Mouse (Mus musculus) intestine, embryonic 14.5 days (tissue): ENCODE data around the gene Tspyl1. TPM values are rescaled to one million over a fixed set of nuclear protein-coding genes. Genes with fewer than 3 reads are reported as not detected.
A peak's percentile ranks its signal among the peaks of the same experiment; 100 is the strongest.

Experiments
- ATAC-seq: fragments of 200-750 bp; cut with Nextera tagmentation; replicated peaks from 2 replicates; pipeline ENCODE4 v1.8.0; 2017; ENCODE audit warnings: low read depth, moderate number of reproducible peaks, moderate TSS enrichment, moderate library complexity; ENCODE audit not compliant: low FRiP score, low TSS enrichment
- DNase-seq: peaks from one replicate; pipeline ENCODE4 v3.0.0-alpha.2; 2018; ENCODE audit warnings: low spot score
- H3K27ac ChIP-seq: fragments of 300-500 bp; sonication (generic); 2 replicates; pipeline ENCODE4 v1.5.1; 2014; ENCODE audit warnings: low read depth, mild to moderate bottlenecking, control low read depth
- H3K27me3 ChIP-seq: fragments of 300-500 bp; sonication (generic); replicated peaks from 2 replicates; pipeline ENCODE4 v1.6.1; 2014; ENCODE audit warnings: low read length, control low read depth; ENCODE audit not compliant: control insufficient read depth, insufficient read depth
- H3K36me3 ChIP-seq: fragments of 300-500 bp; sonication (generic); 2 replicates; pipeline ENCODE4 v1.6.1; 2014; ENCODE audit warnings: low read length, control low read depth; ENCODE audit not compliant: control insufficient read depth, insufficient read depth
- H3K4me1 ChIP-seq: fragments of 300-500 bp; sonication (generic); replicated peaks from 2 replicates; pipeline ENCODE4 v1.6.1; 2014; ENCODE audit warnings: low read length, control low read depth, mixed read lengths; ENCODE audit not compliant: control insufficient read depth, insufficient read depth
- H3K4me2 ChIP-seq: fragments of 300-500 bp; sonication (generic); 2 replicates; pipeline ENCODE4 v1.6.1; 2014; ENCODE audit warnings: low read length
- H3K4me3 ChIP-seq: fragments of 300-500 bp; sonication (generic); 2 replicates; pipeline ENCODE4 v1.5.1; 2014; ENCODE audit warnings: low read depth, low read length, control low read depth, mixed read lengths
- H3K9ac ChIP-seq: fragments of 300-500 bp; sonication (generic); 2 replicates; pipeline ENCODE4 v1.6.1; 2014; ENCODE audit warnings: mild to moderate bottlenecking, low read length
- H3K9me3 ChIP-seq: fragments of 300-500 bp; sonication (generic); 2 replicates; pipeline ENCODE4 v1.6.1; 2016; ENCODE audit warnings: low read length, control low read depth; ENCODE audit not compliant: control insufficient read depth
- WGBS: fragments of 180-500 bp; shearing (Covaris S2); extraction: QIAGEN DNeasy Blood & Tissue Kit; methylation state at CpG from one replicate; pipeline ENCODE4 v1.1.7; 2014; 5-methylcytosine and 5-hydroxymethylcytosine counted together
- polyA plus RNA-seq: library from polyadenylated mRNA; unstranded; fragments of >200 nt; fragmentation: Nextera tagmentation; extraction: Ambion mirVana; gene quantifications from 2 replicates; pipeline ENCODE4 v1.2.1, GENCODE M21; 2014

Gene Tspyl1
- polyA plus RNA-seq, 1 experiment from 2014 or later: 41.1 TPM

GRCm38 (mm10) chr10:34296911-34297298 lies 14.9 kb downstream of the Tspyl1 start:
- Histone ChIP-seq H3K4me2 (peak overlapping the region; percentile 69), H3K9me3 (no peaks in the 10 kb centered on the region), H3K4me1 (0 out of 2 replicates have a peak, but pooled peaks cover 8% of the 10 kb centered on the region), H3K27ac (0 out of 2 replicates have a peak overlapping the region, but pooled peaks have one; percentile 27), H3K27me3 (no peaks in the 10 kb centered on the region), H3K4me3 (peak overlapping the region; percentile 75), H3K36me3 (no peaks in the 10 kb centered on the region), H3K9ac (peak overlapping the region; percentile 59)
- DNase-seq (no peak), ATAC-seq (peak; percentile 9; the same call in 1 of the 2 replicates)
- WGBS: 7% methylated on average over 13 of the region's 13 CpGs

- H3K4me3 ChIP-seq: peak within 1 kb of the TSS; percentile 75
- H3K4me2 ChIP-seq: peak within 1 kb of the TSS; percentile 69
- H3K9me3 ChIP-seq: no peaks in the 10 kb centered on the region
- DNase-seq (peak; percentile 94), ATAC-seq (peak; percentile 98)
- H3K36me3 ChIP-seq: 0 out of 2 replicates have a peak, but pooled peaks cover 2% of the 10 kb centered on the region
- 0 out of 2 replicates have a peak, but pooled peaks cover 8% of the 10 kb centered on the region for H3K4me1 ChIP-seq
- WGBS: under 1% methylated on average over 38 of the region's 38 CpGs
- peak within 1 kb of the TSS; percentile 74 for H3K27ac ChIP-seq
- H3K27me3 ChIP-seq: no peaks in the 10 kb centered on the region
- peak within 1 kb of the TSS; percentile 59 for H3K9ac ChIP-seq
Observed at GRCm38 (mm10) chr10:34297299-34297979, 15.4 kb downstream of the Tspyl1 start, which contains the start of gene Tspyl4. TSS of gene Tspyl4 (plus strand) at chr10:34297442.

- DNase-seq (no peak), ATAC-seq (peak; percentile 30)
- 0 out of 2 replicates have a peak, but pooled peaks cover 2% of the 10 kb centered on the region for H3K36me3 ChIP-seq
- 47% methylated on average over 25 of the region's 25 CpGs for WGBS
- H3K4me2 ChIP-seq: peak overlapping the region; percentile 69
- H3K9ac ChIP-seq: peak overlapping the region; percentile 59
- 0 out of 2 replicates have a peak, but pooled peaks cover 8% of the 10 kb centered on the region for H3K4me1 ChIP-seq
- H3K27ac ChIP-seq: peak overlapping the region; percentile 74; the same call in 1 of the 2 replicates
- no peaks in the 10 kb centered on the region for H3K9me3 ChIP-seq
- H3K27me3 ChIP-seq: no peaks in the 10 kb centered on the region
- peak overlapping the region; percentile 75 for H3K4me3 ChIP-seq
Observed at GRCm38 (mm10) chr10:34297980-34298753, 16.2 kb downstream of the Tspyl1 start.

GRCm38 (mm10) chr10:34300368-34300767 lies 18.4 kb downstream of the Tspyl1 start:
- DNase-seq (no peak), ATAC-seq (no peak)
- H3K36me3 ChIP-seq: 0 out of 2 replicates have a peak, but pooled peaks cover 2% of the 10 kb centered on the region
- no peak overlapping the region for H3K9ac ChIP-seq
- H3K4me1 ChIP-seq: 0 out of 2 replicates have a peak, but pooled peaks cover 8% of the 10 kb centered on the region
- H3K4me3 ChIP-seq: no peak overlapping the region
- no peak overlapping the region for H3K27ac ChIP-seq
- whole genome bisulfite sequencing: 31% methylated on average over 5 of the region's 5 CpGs
- no peaks in the 10 kb centered on the region for H3K27me3 ChIP-seq
- no peaks in the 10 kb centered on the region for H3K9me3 ChIP-seq
- peak overlapping the region; percentile 31 for H3K4me2 ChIP-seq

- Histone ChIP-seq H3K27ac (no peak overlapping the region), H3K9me3 (no peaks in the 10 kb centered on the region), H3K4me2 (no peak overlapping the region), H3K27me3 (no peaks in the 10 kb centered on the region), H3K36me3 (0 out of 2 replicates have a peak, but pooled peaks cover 2% of the 10 kb centered on the region), H3K4me1 (no peaks in the 10 kb centered on the region), H3K9ac (no peak overlapping the region), H3K4me3 (no peak overlapping the region)
- DNase-seq (no peak), ATAC-seq (no peak)
Observed at GRCm38 (mm10) chr10:34307070-34307469, 25.1 kb downstream of the Tspyl1 start.

GRCm38 (mm10) chr10:34309915-34310685 lies 28.1 kb downstream of the Tspyl1 start:
- Histone ChIP-seq H3K4me1 (no peaks in the 10 kb centered on the region), H3K27me3 (no peaks in the 10 kb centered on the region), H3K36me3 (peaks cover 6% of the 10 kb centered on the region; the same call in 1 of the 2 replicates), H3K27ac (no peak overlapping the region), H3K4me3 (no peak overlapping the region), H3K4me2 (no peak overlapping the region), H3K9me3 (no peaks in the 10 kb centered on the region), H3K9ac (no peak overlapping the region)
- ATAC-seq (no peak), DNase-seq (no peak)
- WGBS: 87% methylated on average over 9 of the region's 9 CpGs

- DNase-seq (no peak), ATAC-seq (no peak)
- Histone ChIP-seq H3K36me3 (peaks cover 6% of the 10 kb centered on the region; the same call in 1 of the 2 replicates), H3K4me3 (no peak overlapping the region), H3K4me2 (no peak overlapping the region), H3K9ac (no peak overlapping the region), H3K9me3 (no peaks in the 10 kb centered on the region), H3K4me1 (no peaks in the 10 kb centered on the region; the same call in 1 of the 2 replicates), H3K27me3 (no peaks in the 10 kb centered on the region), H3K27ac (no peak overlapping the region)
- 73% methylated on average over 3 of the region's 3 CpGs for WGBS
Observed at GRCm38 (mm10) chr10:34312536-34312935, 30.5 kb downstream of the Tspyl1 start.
